ENCODE assay signal across 11 mouse cellular contexts in genomic region chr7:105774661-105775060, GRCm38 (mm10). TPM values are rescaled to one million over a fixed set of nuclear protein-coding genes. Genes with fewer than 3 reads are reported as not detected.
DNase-seq lines count a peak whose midpoint lies in the region; ATAC-seq and TF ChIP-seq lines count a peak whose summit lies in the region.
"Had no signal": no experiment of that assay in that cellular context is flagged by ENCODE, and none has a peak within 500 bp of the region (broad histone marks: within the 10 kb centered on the region; RNA-seq: fewer than 3 reads in every experiment).

No protein-coding gene starts in this region.

- no peaks in the 10 kb centered on the region for H3K9me3 ChIP-seq in hindbrain, embryonic 10.5 days
- no peaks in the 10 kb centered on the region for H3K9me3 ChIP-seq in hindbrain, embryonic 11.5 days (ENCODE audit: control insufficient read depth, low read length)
- no peaks in the 10 kb centered on the region for H3K9me3 ChIP-seq in midbrain, embryonic 11.5 days (ENCODE audit: control insufficient read depth, low read length)
- H3K9me3 ChIP-seq in midbrain, embryonic 14.5 days (ENCODE audit: control insufficient read depth, low read length) = no peaks in the 10 kb centered on the region
- H3K9me3 ChIP-seq in stomach, postnatal 0 days (ENCODE audit: control insufficient read depth, low read length) = no peaks in the 10 kb centered on the region

- no peak overlapping the region for H3K9ac ChIP-seq in hindbrain, embryonic 11.5 days (ENCODE audit: low read depth, low read length)
- H3K9ac ChIP-seq in midbrain, embryonic 11.5 days (ENCODE audit: low read length) = no peak overlapping the region
- no peak overlapping the region; the same call in 1 of the 2 replicates for H3K9ac ChIP-seq in midbrain, embryonic 14.5 days (replicated peaks; ENCODE audit: low read length)
- H3K9ac ChIP-seq in stomach, postnatal 0 days (ENCODE audit: low read length) = no peak overlapping the region

- no peak for ATAC-seq in hindbrain, embryonic 11.5 days (ENCODE audit: low FRiP score)
- peak; percentile 41; the same call in 1 of the 2 replicates for ATAC-seq in midbrain, embryonic 11.5 days (ENCODE audit: low FRiP score)
- ATAC-seq in midbrain, embryonic 14.5 days (ENCODE audit: low FRiP score, low TSS enrichment) = no peak
- peak; percentile 41; the same call in 1 of the 2 replicates for ATAC-seq in stomach, postnatal 0 days (ENCODE audit: low FRiP score, low TSS enrichment)

- TF ChIP-seq EP300 in stomach, postnatal 0 days (optimal IDR thresholded peaks at IDR 0.05) = no peak

- no peak overlapping the region for H3K4me2 ChIP-seq in hindbrain, embryonic 11.5 days (replicated peaks; ENCODE audit: low read depth, low read length)
- no peak overlapping the region for H3K4me2 ChIP-seq in midbrain, embryonic 11.5 days
- no peak overlapping the region for H3K4me2 ChIP-seq in midbrain, embryonic 14.5 days (ENCODE audit: low read length)
- no peak overlapping the region for H3K4me2 ChIP-seq in stomach, postnatal 0 days (replicated peaks; ENCODE audit: low read depth)

- no peak for TF ChIP-seq CTCF in stomach, postnatal 0 days (IDR thresholded peaks at IDR 0.05; ENCODE audit: low read depth)

- no peaks in the 10 kb centered on the region for H3K27me3 ChIP-seq in hindbrain, embryonic 10.5 days (ENCODE audit: insufficient read depth, poor library complexity, severe bottlenecking)
- H3K27me3 ChIP-seq in hindbrain, embryonic 11.5 days (ENCODE audit: control insufficient read depth, insufficient read depth, low read length) = no peaks in the 10 kb centered on the region
- H3K27me3 ChIP-seq in midbrain, embryonic 11.5 days (ENCODE audit: control insufficient read depth, insufficient read depth, low read length) = no peaks in the 10 kb centered on the region
- H3K27me3 ChIP-seq in midbrain, embryonic 14.5 days (ENCODE audit: control insufficient read depth, insufficient read depth, low read length) = no peaks in the 10 kb centered on the region
- no peaks in the 10 kb centered on the region for H3K27me3 ChIP-seq in stomach, postnatal 0 days (ENCODE audit: control insufficient read depth, insufficient read depth, low read length)

- no peak for DNase-seq in hindbrain, embryonic 10.5 days (ENCODE audit: low spot score)
- no peak for DNase-seq in hindbrain, embryonic 11.5 days (ENCODE audit: low spot score)
- DNase-seq in midbrain, embryonic 11.5 days (ENCODE audit: low spot score, missing footprints) = no peak
- DNase-seq in midbrain, embryonic 14.5 days = no peak
- peak; percentile 79 for DNase-seq in kidney, postnatal 10 days
- DNase-seq in stomach, postnatal 0 days (ENCODE audit: low spot score) = no peak
- no peak for DNase-seq in thymus, postnatal 0 days (ENCODE audit: low spot score)
- DNase-seq in ovary, postnatal 36 days (ENCODE audit: low spot score) = no peak
- DNase-seq: cerebellum, postnatal 36 days; spleen, adult 18-20 months; thymus, postnatal 36 days had no signal

- H3K4me3 ChIP-seq in hindbrain, embryonic 10.5 days = no peak overlapping the region
- no peak overlapping the region for H3K4me3 ChIP-seq in hindbrain, embryonic 11.5 days (ENCODE audit: low read depth, low read length)
- H3K4me3 ChIP-seq in midbrain, embryonic 11.5 days (ENCODE audit: low read depth, low read length) = no peak overlapping the region
- no peak overlapping the region for H3K4me3 ChIP-seq in midbrain, embryonic 14.5 days (replicated peaks; ENCODE audit: low read depth, low read length)
- H3K4me3 ChIP-seq in stomach, postnatal 0 days (ENCODE audit: low read depth, low read length) = no peak overlapping the region

- peaks cover 39% of the 10 kb centered on the region for H3K4me1 ChIP-seq in hindbrain, embryonic 10.5 days (replicated peaks)
- peaks cover 5% of the 10 kb centered on the region for H3K4me1 ChIP-seq in hindbrain, embryonic 11.5 days (replicated peaks; ENCODE audit: control insufficient read depth, insufficient read depth, low read length)
- peaks cover 14% of the 10 kb centered on the region for H3K4me1 ChIP-seq in midbrain, embryonic 11.5 days (ENCODE audit: control insufficient read depth, insufficient read depth, low read length)
- peaks cover 26% of the 10 kb centered on the region for H3K4me1 ChIP-seq in midbrain, embryonic 14.5 days (ENCODE audit: control insufficient read depth, insufficient read depth, low read length)
- peaks cover 7% of the 10 kb centered on the region; the same call in 1 of the 2 replicates for H3K4me1 ChIP-seq in stomach, postnatal 0 days (replicated peaks; ENCODE audit: control insufficient read depth, insufficient read depth)

- WGBS in hindbrain, embryonic 10.5 days = 49% methylated on average over 8 of the region's 8 CpGs
- 55% methylated on average over 8 of the region's 8 CpGs for WGBS in hindbrain, embryonic 11.5 days
- WGBS in midbrain, embryonic 11.5 days = 29% methylated on average over 8 of the region's 8 CpGs
- WGBS in midbrain, embryonic 14.5 days = 36% methylated on average over 8 of the region's 8 CpGs
- WGBS in stomach, postnatal 0 days = 58% methylated on average over 8 of the region's 8 CpGs

- H3K36me3 ChIP-seq in hindbrain, embryonic 10.5 days = peaks cover 75% of the 10 kb centered on the region
- H3K36me3 ChIP-seq in hindbrain, embryonic 11.5 days (ENCODE audit: control insufficient read depth, insufficient read depth, low read length) = peaks cover 8% of the 10 kb centered on the region
- H3K36me3 ChIP-seq in midbrain, embryonic 11.5 days (ENCODE audit: control insufficient read depth, insufficient read depth, low read length) = peaks cover 21% of the 10 kb centered on the region; the same call in 1 of the 2 replicates
- peaks cover 74% of the 10 kb centered on the region for H3K36me3 ChIP-seq in midbrain, embryonic 14.5 days (ENCODE audit: control insufficient read depth, insufficient read depth, low read length)
- peaks cover 7% of the 10 kb centered on the region; the same call in 1 of the 2 replicates for H3K36me3 ChIP-seq in stomach, postnatal 0 days (ENCODE audit: control insufficient read depth, insufficient read depth, low read length)

- 0 out of 2 replicates have a peak overlapping the region, but pooled peaks have one; percentile 43 for H3K27ac ChIP-seq in hindbrain, embryonic 10.5 days
- H3K27ac ChIP-seq in hindbrain, embryonic 11.5 days (ENCODE audit: low read depth, low read length) = no peak overlapping the region
- no peak overlapping the region for H3K27ac ChIP-seq in midbrain, embryonic 11.5 days (ENCODE audit: low read depth, low read length)
- H3K27ac ChIP-seq in midbrain, embryonic 14.5 days (replicated peaks; ENCODE audit: low read depth, low read length) = no peak overlapping the region
- peak overlapping the region; percentile 50; the same call in 1 of the 2 replicates for H3K27ac ChIP-seq in stomach, postnatal 0 days (replicated peaks)

RNA-seq across cellular contexts. Expression of gene Dchs1, which starts 12.8 kb away (rescaled TPM):
- 9.3 and 13.4 TPM in 2 replicates for polyA plus RNA-seq in hindbrain, embryonic 10.5 days (2016; fragmentation: Nextera tagmentation; extraction: Ambion mirVana)
- 15.0 and 17.7 TPM in 2 replicates for polyA plus RNA-seq in hindbrain, embryonic 11.5 days (2014; fragmentation: Nextera tagmentation; extraction: Ambion mirVana)
- 10.7 and 12.7 TPM in 2 replicates for polyA plus RNA-seq in midbrain, embryonic 11.5 days (2014; fragmentation: Nextera tagmentation; extraction: Ambion mirVana)
- polyA plus RNA-seq in midbrain, embryonic 14.5 days (2014; fragmentation: Nextera tagmentation; extraction: Ambion mirVana) = 22.4 and 26.1 TPM in 2 replicates
- 2.5 and 2.8 TPM in 2 replicates for polyA plus RNA-seq in stomach, postnatal 0 days (2015; fragmentation: Nextera tagmentation; extraction: Ambion mirVana)
- polyA plus RNA-seq in thymus, postnatal 0 days (2015; fragmentation: Nextera tagmentation; extraction: Ambion mirVana) = 0.32 and 0.36 TPM in 2 replicates

RNA-seq across cellular contexts. Expression of gene Tpp1, which starts 22.6 kb away (rescaled TPM):
- 57.8 and 59.2 TPM in 2 replicates for polyA plus RNA-seq in hindbrain, embryonic 10.5 days (2016; fragmentation: Nextera tagmentation; extraction: Ambion mirVana)
- 43.3 and 51.5 TPM in 2 replicates for polyA plus RNA-seq in hindbrain, embryonic 11.5 days (2014; fragmentation: Nextera tagmentation; extraction: Ambion mirVana)
- 54.1 and 57.9 TPM in 2 replicates for polyA plus RNA-seq in midbrain, embryonic 11.5 days (2014; fragmentation: Nextera tagmentation; extraction: Ambion mirVana)
- 22.5 and 49.5 TPM in 2 replicates for polyA plus RNA-seq in midbrain, embryonic 14.5 days (2014; fragmentation: Nextera tagmentation; extraction: Ambion mirVana)
- 46.1 and 52.6 TPM in 2 replicates for polyA plus RNA-seq in stomach, postnatal 0 days (2015; fragmentation: Nextera tagmentation; extraction: Ambion mirVana)
- 51.8 and 57.2 TPM in 2 replicates for polyA plus RNA-seq in thymus, postnatal 0 days (2015; fragmentation: Nextera tagmentation; extraction: Ambion mirVana)

RNA-seq across cellular contexts. Expression of gene Taf10, which starts 30.5 kb away (rescaled TPM):
- 177 and 188 TPM in 2 replicates for polyA plus RNA-seq in hindbrain, embryonic 10.5 days (2016; fragmentation: Nextera tagmentation; extraction: Ambion mirVana)
- polyA plus RNA-seq in hindbrain, embryonic 11.5 days (2014; fragmentation: Nextera tagmentation; extraction: Ambion mirVana) = 175 and 191 TPM in 2 replicates
- 163 and 195 TPM in 2 replicates for polyA plus RNA-seq in midbrain, embryonic 11.5 days (2014; fragmentation: Nextera tagmentation; extraction: Ambion mirVana)
- 131 and 152 TPM in 2 replicates for polyA plus RNA-seq in midbrain, embryonic 14.5 days (2014; fragmentation: Nextera tagmentation; extraction: Ambion mirVana)
- 109 and 118 TPM in 2 replicates for polyA plus RNA-seq in stomach, postnatal 0 days (2015; fragmentation: Nextera tagmentation; extraction: Ambion mirVana)
- 206 and 214 TPM in 2 replicates for polyA plus RNA-seq in thymus, postnatal 0 days (2015; fragmentation: Nextera tagmentation; extraction: Ambion mirVana)

RNA-seq across cellular contexts. Expression of gene Mrpl17, which starts 36.2 kb away (rescaled TPM):
- 298 and 325 TPM in 2 replicates for polyA plus RNA-seq in hindbrain, embryonic 10.5 days (2016; fragmentation: Nextera tagmentation; extraction: Ambion mirVana)
- polyA plus RNA-seq in hindbrain, embryonic 11.5 days (2014; fragmentation: Nextera tagmentation; extraction: Ambion mirVana) = 274 and 290 TPM in 2 replicates
- polyA plus RNA-seq in midbrain, embryonic 11.5 days (2014; fragmentation: Nextera tagmentation; extraction: Ambion mirVana) = 245 and 258 TPM in 2 replicates
- polyA plus RNA-seq in midbrain, embryonic 14.5 days (2014; fragmentation: Nextera tagmentation; extraction: Ambion mirVana) = 186 and 200 TPM in 2 replicates
- polyA plus RNA-seq in stomach, postnatal 0 days (2015; fragmentation: Nextera tagmentation; extraction: Ambion mirVana) = 320 and 359 TPM in 2 replicates
- polyA plus RNA-seq in thymus, postnatal 0 days (2015; fragmentation: Nextera tagmentation; extraction: Ambion mirVana) = 352 and 373 TPM in 2 replicates

RNA-seq across cellular contexts. Expression of gene Rrp8, which starts 37.5 kb away (rescaled TPM):
- 33.6 and 36.2 TPM in 2 replicates for polyA plus RNA-seq in hindbrain, embryonic 10.5 days (2016; fragmentation: Nextera tagmentation; extraction: Ambion mirVana)
- 33.1 and 44.1 TPM in 2 replicates for polyA plus RNA-seq in hindbrain, embryonic 11.5 days (2014; fragmentation: Nextera tagmentation; extraction: Ambion mirVana)
- polyA plus RNA-seq in midbrain, embryonic 11.5 days (2014; fragmentation: Nextera tagmentation; extraction: Ambion mirVana) = 41.2 and 45.0 TPM in 2 replicates
- 18.6 and 24.4 TPM in 2 replicates for polyA plus RNA-seq in midbrain, embryonic 14.5 days (2014; fragmentation: Nextera tagmentation; extraction: Ambion mirVana)
- 16.6 and 21.3 TPM in 2 replicates for polyA plus RNA-seq in stomach, postnatal 0 days (2015; fragmentation: Nextera tagmentation; extraction: Ambion mirVana)
- 38.6 and 45.8 TPM in 2 replicates for polyA plus RNA-seq in thymus, postnatal 0 days (2015; fragmentation: Nextera tagmentation; extraction: Ambion mirVana)

Comparison
In these comparisons a context has a peak if more than half of its experiments do, and no peak if none do; other contexts are left out.
1. H3K27ac ChIP-seq: peak in hindbrain, embryonic 10.5 days (single experiment) and stomach, postnatal 0 days (single experiment); none in hindbrain, embryonic 11.5 days (single experiment), midbrain, embryonic 11.5 days (single experiment) and midbrain, embryonic 14.5 days (single experiment).
2. ATAC-seq: peak in midbrain, embryonic 11.5 days (single experiment) and stomach, postnatal 0 days (single experiment); none in hindbrain, embryonic 11.5 days (single experiment) and midbrain, embryonic 14.5 days (single experiment).